Mouse (Mus musculus): ENCODE results near the gene Klf8.
"Not testable (repeated sequence)": the region's sequence is repeated elsewhere in the genome, so short reads cannot be mapped to it uniquely, and the experiment has no call there.

Gene Klf8

DNA sequence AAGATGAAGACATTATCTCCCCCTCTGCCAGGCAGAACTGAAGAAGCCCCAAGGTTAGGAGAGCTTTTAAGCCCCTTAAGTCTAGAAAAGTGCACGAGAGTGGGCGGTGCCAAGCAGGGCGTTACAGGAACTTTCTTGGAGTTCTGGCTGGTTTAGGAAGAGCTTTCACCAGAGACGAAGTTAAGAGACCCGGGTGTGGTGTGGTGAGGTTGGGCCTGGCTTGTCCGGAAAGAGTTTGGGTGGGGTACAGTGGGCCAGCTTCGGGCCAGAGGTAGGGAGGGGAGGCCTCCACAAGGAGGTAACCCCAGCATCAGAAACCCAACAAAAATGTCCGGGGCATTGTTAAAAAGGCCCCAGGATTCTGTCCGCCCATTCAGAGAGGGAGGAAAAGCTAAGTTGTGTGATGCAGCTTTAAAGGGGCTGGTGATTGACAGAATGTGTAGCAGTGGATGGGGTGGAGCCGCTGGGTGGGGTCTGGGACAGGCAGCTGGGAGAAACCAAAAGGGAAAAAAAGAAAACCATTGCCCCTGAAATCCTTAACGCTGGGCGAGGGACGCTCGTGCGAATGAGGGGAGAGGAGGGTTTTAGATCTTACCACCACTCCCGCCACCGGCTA is at the start of gene Klf8:
Gene Klf8 (plus strand): TSS at position 163 of the 616 bp plus-strand sequence.
- no peak for DNase-seq (ENCODE audit: low read depth)

DNA sequence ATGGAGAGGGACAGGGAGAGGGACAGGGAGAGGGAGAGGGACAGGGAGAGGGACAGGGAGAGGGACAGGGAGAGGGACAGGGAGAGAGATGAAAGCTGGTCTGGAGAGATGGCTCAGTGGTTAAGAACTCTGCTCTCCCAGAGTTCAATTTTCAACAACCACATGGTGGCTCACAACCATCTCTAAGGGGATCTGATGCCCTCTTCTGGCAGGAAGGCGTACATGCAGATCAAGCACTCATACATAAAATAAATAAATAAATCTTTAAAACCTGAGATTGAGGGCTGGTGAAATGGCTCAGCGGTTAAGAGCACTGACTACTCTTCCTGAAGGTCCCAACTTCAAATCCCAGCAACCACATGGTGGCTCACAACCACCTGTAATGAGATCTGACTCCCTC is 38.1 kb upstream of the Klf8 start:
- peak; percentile 10 for DNase-seq (ENCODE audit: low read depth)

DNA sequence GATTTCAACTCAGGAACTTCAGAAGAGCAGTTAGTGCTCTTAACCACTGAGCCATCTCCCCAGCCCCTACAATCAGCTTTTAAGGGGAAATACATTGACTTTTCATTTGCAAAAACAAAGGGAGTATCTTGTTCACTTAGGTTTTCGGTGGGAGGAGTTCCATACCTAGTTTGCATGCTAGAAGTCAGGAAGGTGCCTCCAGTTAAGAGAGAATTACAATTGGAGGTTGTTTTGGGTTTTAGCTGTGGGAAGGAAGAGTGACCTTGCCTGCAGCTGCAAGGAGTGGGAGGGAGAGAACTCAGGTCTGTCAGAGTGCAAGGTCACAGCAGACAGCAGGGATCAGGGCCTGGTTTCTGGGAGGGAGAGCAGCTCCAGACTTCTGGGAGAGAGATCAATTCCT is 26.2 kb upstream of the Klf8 start:
- DNase-seq (ENCODE audit: low read depth): no peak

DNA sequence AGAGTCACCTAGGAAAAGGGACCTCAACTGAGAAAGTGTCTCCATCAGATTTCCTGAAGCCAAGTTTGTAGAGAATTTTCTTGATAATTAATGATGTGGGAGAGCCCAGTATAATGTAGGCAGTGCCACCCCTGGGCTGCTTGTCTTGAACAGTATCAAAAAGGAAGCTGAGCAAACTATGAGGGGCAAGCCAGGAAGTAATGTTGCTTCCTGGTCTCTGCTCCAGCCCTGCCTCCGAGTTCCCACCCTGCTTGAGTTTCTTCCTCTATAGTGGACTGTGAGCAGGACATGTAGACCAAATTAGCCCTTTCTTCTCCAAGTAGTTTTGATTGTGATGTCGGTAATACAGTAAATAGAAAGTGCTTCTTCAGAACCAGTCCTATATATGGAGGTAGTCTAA is 6.0 kb upstream of the Klf8 start:
- DNase-seq (ENCODE audit: low read depth): no peak

DNA sequence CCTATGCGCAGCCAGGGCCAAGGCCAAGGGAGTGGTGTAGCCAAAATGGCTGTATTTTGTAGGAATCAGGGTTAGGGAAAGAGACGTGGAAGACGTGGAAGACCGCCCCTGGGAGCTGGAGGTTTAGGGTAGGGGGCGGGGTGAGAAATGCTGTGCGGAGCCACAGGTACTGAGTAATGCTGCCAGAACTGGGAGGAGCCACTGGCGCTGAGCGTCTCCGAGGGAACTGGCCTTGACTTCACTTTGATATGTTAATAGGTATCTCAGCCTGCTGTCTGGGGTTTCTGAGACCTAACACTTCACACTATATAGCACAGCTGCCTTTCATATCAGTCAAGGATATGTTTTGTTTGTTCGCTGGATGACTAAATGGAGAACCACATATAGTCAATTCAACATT is 4.0 kb upstream of the Klf8 start:
- DNase-seq (ENCODE audit: low read depth): no peak

DNA sequence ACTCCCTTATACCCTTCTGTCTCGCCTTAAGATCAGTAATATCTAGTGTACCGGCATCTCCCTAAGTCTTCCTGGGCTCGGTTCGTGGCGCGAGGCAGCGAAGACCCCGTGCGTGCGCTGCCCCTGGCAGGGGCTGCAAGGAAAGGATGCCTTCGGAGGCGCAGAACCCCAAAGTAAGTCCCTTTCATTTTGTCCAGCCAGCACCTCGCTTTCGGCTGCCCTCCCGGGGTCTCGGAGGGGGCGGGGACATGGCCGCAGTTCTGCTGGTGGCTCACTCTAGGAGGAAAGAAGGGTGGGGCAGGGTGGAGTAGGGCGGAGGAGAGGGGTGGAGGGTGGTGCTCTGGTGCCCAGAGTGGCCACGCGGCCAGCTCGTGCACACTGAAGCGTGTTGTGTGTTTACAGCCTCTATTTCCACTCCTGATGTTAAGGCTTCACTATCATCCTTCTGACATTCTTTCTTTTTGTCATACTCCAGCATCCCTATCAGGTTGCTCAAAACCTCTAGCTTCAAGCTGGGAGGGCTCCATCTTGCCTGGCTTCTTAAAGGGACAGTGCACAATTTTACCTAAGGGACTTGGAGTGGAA is 746 bp downstream of the Klf8 start:
- DNase-seq (ENCODE audit: low read depth): no peak

DNA sequence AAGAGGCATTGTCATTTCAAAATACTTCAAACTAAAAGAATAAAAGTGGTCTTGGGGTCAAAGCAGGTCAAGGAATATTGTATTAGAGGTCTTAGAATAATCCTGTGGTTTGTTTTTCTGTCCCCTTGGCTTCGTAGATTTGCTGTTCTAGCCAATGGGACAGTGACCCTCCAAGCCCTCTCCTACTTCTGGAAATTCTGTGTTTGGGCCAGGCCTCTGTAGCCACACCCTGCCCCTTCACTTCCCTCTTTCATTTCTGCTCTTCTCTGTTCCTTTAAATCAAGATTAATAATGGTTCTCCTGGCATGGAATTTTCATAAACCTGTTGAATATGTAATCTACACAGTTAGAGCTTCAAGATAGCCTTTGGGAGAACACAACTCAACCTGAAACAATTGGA is 17.0 kb downstream of the Klf8 start:
- DNase-seq (ENCODE audit: low read depth): no peak

DNA sequence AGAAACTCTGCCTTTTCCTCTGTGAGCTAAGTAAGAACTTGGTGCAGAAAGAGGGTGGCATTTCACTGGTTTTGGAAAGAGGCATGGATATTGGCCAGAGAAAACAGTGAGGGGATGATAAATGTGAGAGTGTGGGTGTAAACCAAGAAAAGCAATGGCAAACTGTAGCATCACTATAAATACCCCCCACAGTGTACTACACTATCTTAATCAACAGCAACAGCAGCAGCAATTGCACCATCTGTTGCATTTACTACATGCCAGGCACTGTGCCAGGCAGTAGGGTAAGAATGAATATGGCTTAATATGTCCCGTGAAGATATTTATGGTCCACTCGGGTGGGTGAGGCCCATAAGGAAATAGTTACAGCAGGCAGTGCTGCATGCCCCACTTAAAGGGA is 18.2 kb downstream of the Klf8 start:
- no peak for DNase-seq (ENCODE audit: low read depth)

DNA sequence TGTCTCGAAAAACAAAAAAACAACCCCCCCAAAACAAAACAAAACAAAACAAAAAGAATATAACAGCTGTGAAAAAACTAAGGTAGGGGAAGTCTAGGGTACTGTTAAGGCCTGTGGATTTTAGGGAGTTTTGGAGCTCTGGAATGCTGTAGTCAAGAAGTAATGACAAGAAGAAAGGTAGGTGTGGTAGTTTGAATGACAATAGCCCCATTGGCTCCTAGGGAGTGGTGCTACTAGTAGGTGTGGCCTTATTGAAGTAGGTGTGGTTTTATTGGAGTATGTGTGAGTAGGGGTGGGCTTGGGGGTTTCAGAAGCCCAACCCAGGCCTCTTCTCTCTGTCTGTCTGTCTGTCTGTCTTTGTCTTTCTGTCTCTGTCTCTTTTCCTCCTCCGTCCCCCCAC is 44.9 kb downstream of the Klf8 start:
- DNase-seq (ENCODE audit: low read depth): no peak

DNA sequence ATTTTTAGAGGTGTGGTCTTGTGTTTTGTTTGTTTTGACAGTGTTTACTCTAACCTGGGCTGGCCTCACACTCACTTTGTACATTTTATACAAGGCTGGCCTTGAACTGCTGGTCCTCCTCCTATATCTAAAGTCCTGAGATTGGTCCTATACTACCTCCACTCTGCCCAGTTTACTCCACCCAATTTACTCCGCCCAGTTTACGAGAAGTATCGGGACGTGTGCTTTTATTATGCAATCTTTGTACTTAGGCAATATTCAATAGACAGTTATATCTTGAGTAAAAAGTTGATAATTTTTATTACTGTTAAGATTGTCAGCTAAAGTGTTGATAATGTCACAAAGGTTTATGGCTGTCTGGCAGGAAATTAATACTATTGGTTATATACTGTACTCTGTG is 74.1 kb downstream of the Klf8 start:
- no peak for DNase-seq (ENCODE audit: low read depth)

DNA sequence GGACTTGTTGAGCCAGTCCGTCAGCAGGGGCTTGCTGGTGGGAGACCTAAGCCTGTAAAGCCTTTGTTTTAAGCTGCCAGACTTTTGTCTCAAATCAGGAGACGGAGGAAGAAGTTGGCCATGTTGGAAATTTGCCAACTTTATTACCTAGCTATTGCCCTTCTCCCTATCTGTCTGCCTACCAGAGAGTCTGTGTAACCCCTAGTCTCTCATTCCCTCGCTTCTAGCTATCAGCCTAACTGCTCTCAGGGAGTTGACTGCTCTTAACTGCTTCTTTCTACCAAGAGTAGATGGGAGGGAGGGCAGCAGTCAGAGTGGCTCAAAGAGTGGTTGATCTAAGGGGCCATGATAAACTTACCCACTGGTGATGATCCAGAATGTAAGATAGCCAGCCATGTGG is 85.8 kb downstream of the Klf8 start:
- no peak for DNase-seq (ENCODE audit: low read depth)

DNA sequence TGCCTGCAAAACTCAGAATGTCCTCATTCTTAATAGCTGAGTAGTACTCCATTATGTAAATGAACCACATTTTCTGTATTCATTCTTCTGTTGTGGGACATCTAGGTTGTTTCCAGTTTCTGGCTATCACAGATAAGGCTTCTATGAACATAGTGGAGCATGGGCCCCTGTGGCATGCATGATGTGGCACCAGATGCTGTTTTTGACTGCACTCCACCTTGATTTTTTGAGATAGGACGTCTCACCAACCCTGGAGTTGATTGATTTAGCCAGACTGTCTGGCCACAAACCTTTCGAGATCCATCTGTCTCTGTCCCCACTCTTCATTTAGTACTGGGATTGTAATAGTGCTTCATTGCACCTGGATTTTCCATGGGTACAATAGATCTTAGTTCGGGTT is 96.9 kb downstream of the Klf8 start:
- not testable (repeated sequence) for DNase-seq (ENCODE audit: low read depth)

DNA sequence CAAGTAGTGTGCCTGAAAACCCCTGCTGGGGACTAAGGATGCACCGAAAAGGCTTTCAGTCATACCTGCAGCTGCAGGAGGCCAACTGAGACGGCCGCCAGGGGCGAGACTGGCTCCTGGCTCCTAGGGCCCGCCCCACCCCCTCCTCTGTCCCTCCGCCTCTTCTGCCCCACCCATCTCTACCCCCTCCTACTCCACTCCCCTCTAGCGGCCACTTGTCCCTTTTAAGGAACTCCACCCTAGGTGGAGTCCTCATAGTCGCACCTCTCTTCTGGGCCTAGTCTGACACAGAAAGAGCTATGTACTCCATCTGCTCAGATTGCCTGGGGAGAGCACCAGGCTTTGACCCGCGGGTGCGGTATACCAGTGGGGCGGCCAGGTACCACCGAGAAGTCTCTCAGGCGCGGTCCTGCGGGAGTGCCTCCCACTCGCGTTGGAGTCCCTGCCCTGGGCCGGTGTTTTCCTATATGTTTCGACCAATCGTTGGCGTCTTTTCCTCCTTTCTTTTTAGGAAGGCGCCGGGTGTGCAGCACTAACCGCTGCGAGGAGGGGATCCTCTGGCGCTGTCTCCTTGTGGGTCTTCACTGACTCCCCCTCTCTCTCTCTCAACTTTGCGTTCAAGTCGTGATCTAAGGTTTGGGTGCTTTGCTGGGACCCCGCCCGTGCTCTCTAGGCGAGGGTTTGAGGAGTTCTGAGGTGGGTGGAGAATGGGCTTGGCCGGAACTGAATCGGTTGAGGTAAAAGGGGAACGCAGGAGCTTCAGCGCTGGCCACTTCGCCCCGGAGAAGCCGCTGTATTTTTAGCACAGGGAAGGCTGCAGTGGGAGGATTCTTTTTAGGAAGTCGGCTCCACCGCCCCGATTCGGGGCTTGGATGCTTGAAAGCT is 122.3 kb downstream of the Klf8 start:
- DNase-seq (ENCODE audit: low read depth): no peak

DNA sequence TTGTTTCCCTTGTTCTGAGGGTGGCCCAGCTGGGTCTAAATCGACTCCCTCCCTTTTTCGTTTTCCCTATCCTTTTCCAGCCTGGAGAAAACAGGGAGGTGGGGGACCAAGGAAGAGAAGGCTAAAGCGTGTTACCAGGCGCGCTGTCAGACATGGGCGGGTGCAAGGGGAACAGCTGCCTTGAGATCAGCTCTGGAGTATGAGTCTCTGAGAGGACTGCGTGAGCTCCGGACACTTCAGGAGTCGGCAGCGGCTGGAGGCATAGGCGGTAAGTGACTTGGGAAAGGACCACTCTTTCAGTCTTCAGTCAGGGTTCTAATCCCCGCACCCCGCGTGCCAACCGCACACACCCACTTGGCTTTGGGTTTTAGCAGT is 122.9 kb downstream of the Klf8 start:
- DNase-seq (ENCODE audit: low read depth): no peak

DNA sequence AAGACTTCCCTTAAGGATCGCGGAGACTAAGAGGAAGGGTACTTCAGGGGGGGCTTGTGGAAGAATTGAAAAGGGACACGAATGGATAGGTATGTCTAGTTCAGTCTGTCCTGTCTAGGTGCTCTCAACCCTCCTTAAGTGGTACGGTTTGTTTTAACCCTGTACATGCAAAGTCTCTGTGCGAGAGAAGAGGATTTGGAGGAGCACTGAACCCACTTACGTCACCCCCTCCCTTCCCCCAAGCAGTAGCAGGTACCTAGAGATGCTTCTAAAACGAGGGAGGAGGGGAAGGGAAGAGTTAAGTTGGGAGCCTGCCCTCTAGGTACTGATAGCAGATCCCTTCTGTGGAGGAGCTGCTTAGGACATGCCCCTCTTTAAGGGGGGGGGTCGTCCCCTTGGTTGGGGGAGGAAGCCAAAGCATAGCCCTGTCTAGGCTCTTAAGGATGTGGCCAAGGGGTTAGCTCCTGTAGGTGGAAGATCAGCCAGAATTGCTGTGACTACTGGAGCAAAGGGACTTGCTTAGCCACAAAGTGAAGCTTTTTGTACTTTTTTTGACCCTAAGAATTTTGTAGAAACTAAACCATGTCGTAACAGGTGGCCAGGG is 123.5 kb downstream of the Klf8 start:
- DNase-seq (ENCODE audit: low read depth): no peak

DNA sequence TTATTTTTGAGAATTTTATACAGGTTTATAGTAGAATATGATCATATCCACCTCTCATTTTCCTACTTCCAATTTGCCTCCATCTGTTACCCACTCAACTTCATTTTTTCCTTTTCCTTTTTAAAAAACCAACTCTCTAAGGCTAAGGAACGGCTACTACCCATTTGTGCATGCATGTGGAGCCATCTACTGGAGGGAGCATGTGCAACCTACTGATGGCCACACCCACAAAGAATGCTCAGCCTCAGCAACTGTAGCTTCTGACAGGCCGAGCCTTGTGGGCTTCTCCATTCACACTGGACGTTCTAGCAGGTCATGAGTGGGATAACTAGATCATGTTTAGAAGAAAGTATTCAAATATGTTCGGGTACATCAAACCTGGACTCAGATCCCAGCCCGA is 129.5 kb downstream of the Klf8 start:
- peak; percentile 45 for DNase-seq (ENCODE audit: low read depth)

DNA sequence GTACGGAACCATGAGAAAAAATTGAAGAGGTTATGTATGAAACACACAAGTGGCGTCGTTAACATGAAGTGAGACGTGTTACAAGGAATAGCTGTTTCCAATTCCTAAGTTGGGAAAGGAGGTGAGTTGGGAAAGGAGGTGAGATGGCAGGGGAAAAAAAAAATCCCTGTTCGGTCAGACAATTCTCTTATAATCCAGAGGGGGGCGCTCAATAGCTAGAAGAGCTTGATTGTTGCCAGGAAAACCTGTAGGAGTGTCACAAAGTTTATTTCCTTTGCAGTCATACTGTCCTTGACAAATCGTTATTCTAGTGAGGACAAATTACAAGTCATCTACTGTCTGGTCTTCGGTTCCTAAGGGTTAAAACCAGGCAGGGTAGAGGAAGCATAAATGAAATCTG is 132.5 kb downstream of the Klf8 start:
- peak; percentile 17 for DNase-seq (ENCODE audit: low read depth)

DNA sequence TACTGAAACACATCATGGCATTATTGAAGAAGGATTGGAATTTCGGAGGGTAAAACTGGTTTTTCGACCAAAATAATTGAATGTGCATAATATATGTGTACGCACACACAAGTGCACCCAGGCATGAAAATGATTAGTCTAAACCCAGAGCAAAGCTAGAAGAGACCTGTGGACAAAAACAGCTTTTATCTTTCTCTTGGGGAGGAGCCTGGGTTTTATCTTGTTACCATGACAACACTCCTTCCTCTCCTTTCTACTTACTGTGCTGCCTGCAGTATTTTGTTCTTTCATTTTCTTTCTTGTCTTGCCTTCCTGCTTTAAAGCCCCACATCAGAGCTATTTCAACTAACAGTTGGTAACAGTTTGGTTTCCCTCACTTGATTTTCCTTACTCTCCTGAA is 137.8 kb downstream of the Klf8 start:
- no peak for DNase-seq (ENCODE audit: low read depth)

DNA sequence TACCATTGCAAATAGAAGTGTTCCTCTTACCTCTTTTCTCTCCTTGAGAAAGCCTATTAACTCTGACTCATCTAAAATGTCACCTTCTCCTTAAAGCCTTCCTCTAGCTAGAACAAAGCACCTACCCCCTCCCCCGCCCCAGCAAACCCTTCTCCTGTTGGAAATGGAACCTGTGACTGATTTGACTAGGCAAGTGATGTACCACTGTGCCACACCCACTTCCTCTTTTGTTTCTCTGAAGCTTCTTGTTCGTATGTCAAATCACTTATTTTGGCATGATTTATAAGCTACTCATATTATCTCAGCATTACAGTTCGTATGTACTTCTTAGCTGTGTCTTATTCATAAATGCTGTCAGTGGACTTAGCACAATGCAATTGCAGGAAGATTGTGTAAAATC is 144.5 kb downstream of the Klf8 start:
- no peak for DNase-seq (ENCODE audit: low read depth)

DNA sequence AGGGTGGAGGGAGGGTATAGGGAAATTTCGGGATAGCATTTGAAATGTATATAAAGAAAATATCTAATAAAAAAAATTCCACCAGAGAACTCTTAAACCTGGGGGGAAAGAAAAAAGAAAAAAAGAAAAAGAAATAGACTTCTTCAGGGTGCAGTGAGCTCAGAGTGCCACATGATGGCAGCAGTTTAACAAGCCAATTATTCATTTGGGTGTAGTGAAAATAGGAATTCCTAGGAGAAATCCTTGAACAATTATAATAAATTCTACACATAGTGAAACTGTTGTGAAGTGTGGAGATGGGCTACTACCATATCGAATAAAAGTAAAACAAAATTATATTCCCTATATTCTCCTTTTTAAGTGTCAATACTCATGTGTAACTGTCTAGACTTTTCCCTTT is 152.0 kb downstream of the Klf8 start:
- DNase-seq (ENCODE audit: low read depth): peak; percentile 6

DNA sequence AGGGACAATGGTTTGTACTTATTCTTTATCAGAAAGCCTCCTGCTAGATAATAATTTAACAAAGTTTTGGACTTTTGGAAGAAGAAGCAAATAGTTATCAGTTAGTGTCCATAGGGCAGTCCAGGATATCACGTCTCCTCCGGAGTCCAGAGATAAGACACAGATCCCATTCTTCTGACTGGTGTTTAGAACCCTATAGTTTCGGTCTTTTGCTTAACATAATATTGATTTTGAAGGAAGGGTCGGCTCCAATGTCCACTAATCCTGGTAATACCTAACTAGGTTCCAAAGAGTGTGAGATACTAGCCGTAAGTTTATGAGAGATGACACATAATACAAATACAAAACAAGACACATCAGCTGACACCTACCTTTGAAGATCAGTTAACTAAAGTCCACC is 179.8 kb downstream of the Klf8 start:
- DNase-seq (ENCODE audit: low read depth): no peak

DNA sequence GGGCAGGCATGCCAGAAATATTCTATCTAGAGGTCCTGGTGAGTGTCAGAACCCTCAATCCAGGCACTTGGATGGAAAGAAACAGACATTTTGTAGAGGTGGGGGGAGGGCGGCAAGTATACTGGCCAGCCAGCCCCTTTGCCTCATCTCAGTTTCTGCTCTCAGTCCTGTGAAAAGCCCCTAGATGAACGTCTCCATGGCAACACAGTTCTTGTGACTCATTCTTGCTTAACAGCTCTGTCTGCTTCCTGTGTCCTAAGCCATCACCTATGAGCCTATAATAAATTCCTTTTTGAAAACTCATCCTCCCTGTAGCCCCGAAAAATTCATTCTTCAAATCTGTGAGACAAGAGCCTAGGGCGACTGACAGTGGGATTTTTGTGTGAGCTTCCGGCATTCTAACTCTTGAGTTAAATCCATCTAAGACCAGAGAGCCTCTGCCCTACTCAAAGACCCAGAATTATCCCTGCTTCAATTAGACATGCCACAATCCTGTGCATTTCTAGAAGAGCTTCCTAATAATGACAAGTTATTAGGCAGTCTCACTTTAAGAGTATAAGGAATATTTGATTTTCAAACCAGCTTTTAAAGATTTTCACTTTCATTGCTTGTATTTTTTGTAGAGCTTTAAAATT is 196.5 kb downstream of the Klf8 start:
- no peak for DNase-seq (ENCODE audit: low read depth)

DNA sequence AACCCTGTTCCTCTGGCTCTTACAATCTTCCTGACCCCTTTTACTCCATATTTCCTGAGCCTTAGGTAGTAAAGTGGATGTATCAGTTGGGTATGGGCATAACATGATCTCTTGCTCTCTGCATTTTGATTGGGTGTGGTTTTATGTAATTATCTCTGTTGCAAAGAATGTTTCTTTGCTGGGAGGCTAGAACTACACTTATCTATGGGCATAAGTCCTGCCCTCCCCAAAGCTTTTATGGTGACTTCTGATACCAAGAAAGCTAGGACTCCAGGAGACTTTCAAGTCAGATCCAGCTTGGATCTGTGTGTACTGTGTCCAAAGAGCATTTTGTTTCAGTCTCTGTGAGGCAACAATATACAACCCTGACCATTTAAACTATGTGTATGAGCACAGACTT is 202.3 kb downstream of the Klf8 start:
- DNase-seq (ENCODE audit: low read depth): no peak

Measured in 416B (cell line).